Mouse (Mus musculus) hindbrain, embryonic 11.5 days (tissue): ENCODE data around the gene Pmm1. TPM values are rescaled to one million over a fixed set of nuclear protein-coding genes. Genes with fewer than 3 reads are reported as not detected.
A peak's percentile ranks its signal among the peaks of the same experiment; 100 is the strongest.

ENCODE experiments used
- ATAC-seq: fragments of 200-750 bp; cut with Nextera tagmentation; 2 replicates; pipeline ENCODE4 v1.8.0; 2017; ENCODE audit warnings: mild to moderate bottlenecking, moderate TSS enrichment, moderate library complexity; ENCODE audit not compliant: low FRiP score
- DNase-seq: peaks from one replicate; pipeline ENCODE4 v3.0.0-alpha.2; 2015; ENCODE audit warnings: low spot score
- H3K27ac ChIP-seq: fragments of 300-500 bp; sonication (generic); 2 replicates; pipeline ENCODE4 v1.5.1; 2014; ENCODE audit warnings: mild to moderate bottlenecking, low read depth, low read length
- H3K27me3 ChIP-seq: fragments of 300-500 bp; sonication (generic); 2 replicates; pipeline ENCODE4 v1.6.1; 2014; ENCODE audit warnings: mild to moderate bottlenecking, low read length, moderate library complexity, mixed read lengths; ENCODE audit not compliant: control insufficient read depth, insufficient read depth
- H3K36me3 ChIP-seq: fragments of 300-500 bp; sonication (generic); 2 replicates; pipeline ENCODE4 v1.6.1; 2014; ENCODE audit warnings: mild to moderate bottlenecking, low read length, moderate library complexity, mixed read lengths; ENCODE audit not compliant: control insufficient read depth, insufficient read depth
- H3K4me1 ChIP-seq: fragments of 300-500 bp; sonication (generic); replicated peaks from 2 replicates; pipeline ENCODE4 v1.6.1; 2014; ENCODE audit warnings: low read length, mixed read lengths; ENCODE audit not compliant: control insufficient read depth, insufficient read depth
- H3K4me2 ChIP-seq: fragments of 300-500 bp; sonication (generic); replicated peaks from 2 replicates; pipeline ENCODE4 v1.6.1; 2014; ENCODE audit warnings: mild to moderate bottlenecking, low read depth, low read length
- H3K4me3 ChIP-seq: fragments of 300-500 bp; sonication (generic); 2 replicates; pipeline ENCODE4 v1.5.1; 2014; ENCODE audit warnings: low read depth, low read length
- H3K9ac ChIP-seq: fragments of 300-500 bp; sonication (generic); 2 replicates; pipeline ENCODE4 v1.6.1; 2014; ENCODE audit warnings: low read depth, low read length
- H3K9me3 ChIP-seq: fragments of 300-500 bp; sonication (generic); 2 replicates; pipeline ENCODE4 v1.6.1; 2016; ENCODE audit warnings: low read length; ENCODE audit not compliant: control insufficient read depth
- WGBS: fragments of 180-500 bp; shearing (Covaris S2); extraction: QIAGEN DNeasy Blood & Tissue Kit; methylation state at CpG from one replicate; pipeline ENCODE4 v1.1.7; 2014; 5-methylcytosine and 5-hydroxymethylcytosine counted together
- polyA plus RNA-seq: library from polyadenylated mRNA; unstranded; fragments of >200 nt; fragmentation: Nextera tagmentation; extraction: Ambion mirVana; gene quantifications from 2 replicates; pipeline ENCODE4 v1.2.1, GENCODE M21; 2014

The Pmm1 gene
- polyA plus RNA-seq = 31.1 and 33.7 TPM in 2 replicates

GRCm38 (mm10) chr15:81960171-81961077, at the start of gene Pmm1:
Pmm1 (minus strand) TSS chr15:81960930.
- Histone ChIP-seq H3K36me3 (no peaks in the 10 kb centered on the region), H3K4me2 (peak within 1 kb of the TSS; percentile 99), H3K4me3 (peak within 1 kb of the TSS; percentile 57), H3K9me3 (no peaks in the 10 kb centered on the region), H3K27ac (peak within 1 kb of the TSS; percentile 67), H3K9ac (peak within 1 kb of the TSS; percentile 78), H3K4me1 (no peaks in the 10 kb centered on the region), H3K27me3 (no peaks in the 10 kb centered on the region)
- under 1% methylated on average over 69 of the region's 77 CpGs for WGBS
- peak; percentile 98 for ATAC-seq
- DNase-seq = peak; percentile 100

GRCm38 (mm10) chr15:82004257-82004656, 43.5 kb upstream of the Pmm1 start:
- Histone ChIP-seq H3K4me1 (no peaks in the 10 kb centered on the region), H3K4me2 (no peak overlapping the region), H3K4me3 (no peak overlapping the region), H3K36me3 (no peaks in the 10 kb centered on the region), H3K9ac (no peak overlapping the region), H3K27me3 (no peaks in the 10 kb centered on the region), H3K27ac (no peak overlapping the region), H3K9me3 (no peaks in the 10 kb centered on the region)
- ATAC-seq (no peak), DNase-seq (no peak)
- WGBS = 95% methylated on average over 8 of the region's 8 CpGs

- Histone ChIP-seq H3K4me1 (no peaks in the 10 kb centered on the region), H3K4me2 (no peak overlapping the region), H3K36me3 (no peaks in the 10 kb centered on the region; the same call in 1 of the 2 replicates), H3K27me3 (no peaks in the 10 kb centered on the region), H3K9ac (no peak overlapping the region), H3K4me3 (no peak overlapping the region), H3K27ac (no peak overlapping the region), H3K9me3 (no peaks in the 10 kb centered on the region)
- 82% methylated on average over 6 of the region's 6 CpGs for WGBS
- no peak for ATAC-seq
- DNase-seq = no peak
These were observed 33.3 kb upstream of the Pmm1 start for GRCm38 (mm10) chr15:81993992-81994391.

GRCm38 (mm10) chr15:81990549-81990948, 29.8 kb upstream of the Pmm1 start:
- H3K4me3 ChIP-seq = no peak overlapping the region
- no peak overlapping the region for H3K9ac ChIP-seq
- H3K27me3 ChIP-seq = no peaks in the 10 kb centered on the region
- 51% methylated on average over 7 of the region's 7 CpGs for WGBS
- no peaks in the 10 kb centered on the region; the same call in 1 of the 2 replicates for H3K36me3 ChIP-seq
- ATAC-seq (no peak), DNase-seq (no peak)
- no peaks in the 10 kb centered on the region for H3K9me3 ChIP-seq
- no peak overlapping the region for H3K27ac ChIP-seq
- 0 out of 2 replicates have a peak, but pooled peaks cover 2% of the 10 kb centered on the region for H3K4me1 ChIP-seq
- H3K4me2 ChIP-seq = no peak overlapping the region

- no peak overlapping the region for H3K27ac ChIP-seq
- DNase-seq = peak; percentile 93
- H3K4me1 ChIP-seq = 0 out of 2 replicates have a peak, but pooled peaks cover 2% of the 10 kb centered on the region
- WGBS = 45% methylated on average over 11 of the region's 11 CpGs
- H3K36me3 ChIP-seq = no peaks in the 10 kb centered on the region
- no peak overlapping the region for H3K4me2 ChIP-seq
- no peaks in the 10 kb centered on the region for H3K9me3 ChIP-seq
- no peak overlapping the region for H3K9ac ChIP-seq
- no peak overlapping the region for H3K4me3 ChIP-seq
- ATAC-seq = peak; percentile 33; the same call in 1 of the 2 replicates
- H3K27me3 ChIP-seq = no peaks in the 10 kb centered on the region
These were observed 28.8 kb upstream of the Pmm1 start for GRCm38 (mm10) chr15:81989371-81990062.

- H3K4me3 ChIP-seq = no peak within 1 kb of the TSS
- H3K4me2 ChIP-seq = no peak within 1 kb of the TSS
- no peaks in the 10 kb centered on the region for H3K27me3 ChIP-seq
- 87% methylated on average over 3 of the region's 3 CpGs for WGBS
- no peak for ATAC-seq
- no peak within 1 kb of the TSS for H3K27ac ChIP-seq
- H3K36me3 ChIP-seq = no peaks in the 10 kb centered on the region
- no peaks in the 10 kb centered on the region for H3K9me3 ChIP-seq
- DNase-seq = no peak
- H3K9ac ChIP-seq = no peak within 1 kb of the TSS
- 0 out of 2 replicates have a peak, but pooled peaks cover 2% of the 10 kb centered on the region for H3K4me1 ChIP-seq
These were observed 26.9 kb upstream of the Pmm1 start, which contains the start of gene Xrcc6 for GRCm38 (mm10) chr15:81987646-81988045. Xrcc6 (plus strand) TSS chr15:81987835.

- peak; percentile 26 for DNase-seq
- no peak overlapping the region for H3K27ac ChIP-seq
These were observed 24.8 kb upstream of the Pmm1 start for GRCm38 (mm10) chr15:81985267-81986161.

GRCm38 (mm10) chr15:81982173-81982572, 21.4 kb upstream of the Pmm1 start:
- Histone ChIP-seq H3K36me3 (no peaks in the 10 kb centered on the region), H3K27ac (no peak overlapping the region), H3K9ac (no peak overlapping the region), H3K4me2 (no peak overlapping the region), H3K4me1 (0 out of 2 replicates have a peak, but pooled peaks cover 2% of the 10 kb centered on the region), H3K9me3 (no peaks in the 10 kb centered on the region), H3K4me3 (no peak overlapping the region), H3K27me3 (no peaks in the 10 kb centered on the region)
- ATAC-seq (no peak), DNase-seq (no peak)
- WGBS = 71% methylated on average over 1 of the region's 1 CpGs

More at GRCm38 (mm10) chr15:81985267-81986161, 24.8 kb upstream of the Pmm1 start:
- no peaks in the 10 kb centered on the region for H3K36me3 ChIP-seq
- no peaks in the 10 kb centered on the region for H3K27me3 ChIP-seq
- ATAC-seq = no peak
- WGBS = 56% methylated on average over 2 of the region's 2 CpGs
- H3K9me3 ChIP-seq = no peaks in the 10 kb centered on the region
- no peak overlapping the region for H3K4me3 ChIP-seq
- H3K4me2 ChIP-seq = no peak overlapping the region
- 0 out of 2 replicates have a peak, but pooled peaks cover 2% of the 10 kb centered on the region for H3K4me1 ChIP-seq
- H3K9ac ChIP-seq = no peak overlapping the region
